Mouse (Mus musculus) neutrophil, adult 83 days (primary cell): ENCODE results near the gene Gla. TPM values are rescaled to one million over a fixed set of nuclear protein-coding genes. Genes with fewer than 3 reads are reported as not detected.

Experiments
- total RNA-seq, 2 experiments: library from RNA; stranded (reverse); gene quantifications; one replicate each; pipeline ENCODE4 v1.2.4; 2023

Gene Gla
- total RNA-seq, result 10 to 100 TPM; 49.5 to 63.5 TPM

GRCm38 (mm10) chrX:134600659-134601379 lies at the start of gene Gla, which contains the start of gene Hnrnph2:
Gla (minus strand) TSS chrX:134601125.
Hnrnph2 (plus strand) TSS chrX:134601179.

DNA sequence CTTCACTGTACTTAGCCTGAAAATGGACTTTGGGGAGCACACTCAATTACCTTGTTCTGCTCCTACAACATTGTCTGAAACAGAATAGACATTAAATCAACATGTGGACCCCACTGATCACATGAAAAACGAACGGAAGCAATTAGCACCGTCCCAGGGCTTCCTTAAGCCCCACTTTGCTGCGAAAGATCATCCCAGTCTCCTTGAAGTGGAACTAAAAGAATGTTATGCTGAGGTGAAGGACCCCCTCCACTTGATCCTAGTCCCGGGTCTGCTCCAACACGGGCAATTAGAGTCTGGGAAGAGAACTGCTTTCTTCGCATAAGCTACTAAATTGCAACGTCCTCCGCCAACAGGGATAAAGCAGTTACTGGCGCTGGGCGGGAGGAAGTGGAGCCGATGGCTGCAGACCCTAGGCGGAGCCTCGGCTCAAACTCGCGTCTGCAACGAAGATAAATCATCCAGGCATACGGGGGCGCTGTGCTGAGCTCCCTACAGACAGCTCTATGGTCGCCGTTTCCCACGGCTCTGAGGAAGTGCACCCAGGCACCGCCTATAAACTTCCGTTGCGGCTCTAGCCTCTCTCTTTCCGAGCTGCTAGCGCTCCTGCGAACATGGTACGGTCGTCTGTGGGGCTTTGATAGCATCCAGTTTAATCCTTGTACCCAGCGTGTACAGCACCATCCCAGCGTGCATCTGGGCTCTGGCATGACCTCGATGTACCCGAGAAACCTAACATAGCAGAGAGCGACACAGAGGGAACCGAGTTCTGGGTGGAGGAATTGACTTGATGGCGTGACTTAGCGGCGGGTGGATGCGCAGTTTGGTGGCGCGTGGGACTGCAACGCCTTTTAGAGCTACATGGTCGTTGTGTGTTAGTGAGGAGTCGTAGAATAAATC lies 15.6 kb downstream of the Gla start, which contains the start of gene Rpl36a:
Gene Rpl36a (plus strand): TSS at position 552 of the 900 bp plus-strand sequence.

DNA sequence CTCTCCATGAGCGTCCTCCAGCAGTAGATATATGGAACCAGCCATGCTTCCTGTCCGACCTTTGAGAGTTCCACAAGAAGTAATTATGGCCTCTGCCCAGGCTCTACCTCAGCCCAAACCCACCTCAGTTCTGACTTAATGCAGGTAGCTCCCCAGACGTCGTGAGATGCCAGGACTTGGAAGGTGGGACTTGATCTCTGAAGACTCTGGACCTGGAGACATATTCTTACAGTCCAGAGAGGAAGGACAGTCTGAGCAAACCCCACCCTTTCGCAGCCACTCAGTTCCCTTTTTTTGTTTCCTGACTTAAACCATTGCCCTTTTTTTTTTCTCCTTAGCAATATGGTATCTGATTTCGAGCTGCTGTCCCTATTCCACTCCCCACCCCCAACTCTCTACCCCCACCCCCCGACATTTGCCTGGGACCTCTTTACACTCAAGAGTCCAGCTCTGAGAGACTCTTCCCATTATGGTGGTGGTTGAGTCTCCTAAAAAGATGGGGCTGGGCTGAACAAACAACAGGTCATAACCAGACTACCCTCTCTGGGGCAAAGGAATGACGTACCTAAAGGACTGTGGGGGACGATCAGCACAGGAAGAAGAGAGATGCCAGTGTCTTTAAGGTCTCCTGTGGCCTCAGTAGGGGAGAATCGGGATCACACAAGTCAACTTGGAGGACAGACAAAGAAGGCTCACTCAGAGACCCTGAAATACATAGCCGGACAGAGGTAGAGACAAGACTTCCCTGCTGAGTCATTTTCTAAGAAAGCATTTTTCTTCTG lies 17.8 kb downstream of the Gla start, which contains the start of gene Btk:
Gene Btk (minus strand): TSS at position 683 of the 782 bp plus-strand sequence.

GRCm38 (mm10) chrX:134541145-134541954 lies 59.6 kb downstream of the Gla start, which contains the start of gene Timm8a1:
Timm8a1 (minus strand) TSS chrX:134541865.

Other genes starting within 250 kb of the Gla start
- under 1 TPM; 0.29 to 0.42 TPM for gene Drp2, start 196.6 kb downstream of the Gla start, total RNA-seq
- gene Taf7l, start 124.6 kb downstream of the Gla start, total RNA-seq, result not detected
- 10 to 100 TPM; 13.0 to 13.5 TPM for gene Timm8a1, start 59.3 kb downstream of the Gla start, total RNA-seq
- gene Btk, start 17.6 kb downstream of the Gla start, total RNA-seq, result 10 to 100 TPM; 67.8 to 68.8 TPM
- 100 to 1,000 TPM; 175 to 194 TPM for gene Rpl36a, start 15.5 kb downstream of the Gla start, total RNA-seq
- 10 to 100 TPM; 80.1 to 88.1 TPM for gene Hnrnph2, start 54 bp upstream of the Gla start, total RNA-seq
- gene Armcx4, start 85.4 kb upstream of the Gla start, total RNA-seq, result under 1 TPM; 0.44 to 0.82 TPM
- gene Armcx1, start 116.8 kb upstream of the Gla start, total RNA-seq, result 1 to 10 TPM in 1 of 2 experiments, under 1 TPM in 1; 0.88 to 1.6 TPM
- 1 to 10 TPM in 1 of 2 experiments, under 1 TPM in 1; 0.31 to 1.7 TPM for gene Armcx6, start 150.3 kb upstream of the Gla start, total RNA-seq
- gene Armcx3, start 155.5 kb upstream of the Gla start, total RNA-seq, result 10 to 100 TPM in 1 of 2 experiments, 1 to 10 TPM in 1; 8.4 to 11.0 TPM
- gene Armcx2, start 208.1 kb upstream of the Gla start, total RNA-seq, result 1 to 10 TPM; 1.6 to 2.6 TPM